Mouse (Mus musculus): ENCODE measurements around the gene Znrf4. TPM values are rescaled to one million over a fixed set of nuclear protein-coding genes. Genes with fewer than 3 reads are reported as not detected.

Gene Znrf4
- polyA plus RNA-seq, 1 experiment, result not detected

DNA sequence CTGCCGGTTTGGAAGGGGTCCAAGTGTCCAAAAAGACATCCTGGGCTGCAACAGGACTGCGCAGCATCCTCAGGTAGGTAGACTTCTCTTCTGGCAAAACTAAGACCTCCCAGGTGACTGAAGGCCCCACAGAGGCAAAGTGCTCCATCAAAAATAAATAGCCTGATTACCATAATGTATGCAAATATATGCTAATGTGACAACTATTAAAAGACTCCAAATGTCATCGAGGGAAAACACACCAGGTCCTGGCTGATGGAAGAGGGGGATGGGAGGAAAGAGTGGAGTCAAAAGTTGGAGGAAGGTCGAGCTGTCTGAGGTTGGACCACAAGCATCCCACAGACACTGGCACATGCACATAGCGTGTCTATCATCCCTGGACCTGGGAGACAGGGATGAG, 13.0 kb downstream of the Znrf4 start:
- no peak for TF ChIP-seq TCF3 (IDR thresholded peaks at IDR 0.05; ENCODE audit: insufficient read length, low read depth)
- TF ChIP-seq MYOD1 (IDR thresholded peaks at IDR 0.05; ENCODE audit: control insufficient read depth in 1 of 3, insufficient read length in 2 of 3, low read depth in 2 of 3), result no peak
- no peak for TF ChIP-seq MYOG (IDR thresholded peaks at IDR 0.05; ENCODE audit: control insufficient read depth in 1 of 3, insufficient read depth in 1 of 3, insufficient read length in 2 of 3, low read depth in 2 of 3)
- TF ChIP-seq POLR2AphosphoS2 (IDR thresholded peaks at IDR 0.05; ENCODE audit: insufficient read length, low read depth), result no peak
- no peak for TF ChIP-seq USF1 (IDR thresholded peaks at IDR 0.05; ENCODE audit: low read depth)
- TF ChIP-seq TCF12 (IDR thresholded peaks at IDR 0.05; ENCODE audit: insufficient read depth, poor library complexity, severe bottlenecking), result no peak
- TF ChIP-seq E2F4 (IDR thresholded peaks at IDR 0.05; ENCODE audit: insufficient read depth), result no peak
- no peak for TF ChIP-seq POLR2A (IDR thresholded peaks at IDR 0.05; ENCODE audit: insufficient read length, low read depth)
- TF ChIP-seq REST (IDR thresholded peaks at IDR 0.05; ENCODE audit: insufficient read depth, insufficient read length), result no peak
- TF ChIP-seq MAX (IDR thresholded peaks at IDR 0.05; ENCODE audit: low read depth), result no peak
- no peak for TF ChIP-seq SRF (IDR thresholded peaks at IDR 0.05; ENCODE audit: control insufficient read depth, insufficient read length, low read depth)
- TF ChIP-seq CEBPB (IDR thresholded peaks at IDR 0.05; ENCODE audit: insufficient read depth, poor library complexity, severe bottlenecking), result no peak
- H3K27me3 ChIP-seq (ENCODE audit: control insufficient read depth, insufficient read depth, insufficient read length), result no peaks in the 10 kb centered on the region
- no peak overlapping the region for H3K4me3 ChIP-seq

DNA sequence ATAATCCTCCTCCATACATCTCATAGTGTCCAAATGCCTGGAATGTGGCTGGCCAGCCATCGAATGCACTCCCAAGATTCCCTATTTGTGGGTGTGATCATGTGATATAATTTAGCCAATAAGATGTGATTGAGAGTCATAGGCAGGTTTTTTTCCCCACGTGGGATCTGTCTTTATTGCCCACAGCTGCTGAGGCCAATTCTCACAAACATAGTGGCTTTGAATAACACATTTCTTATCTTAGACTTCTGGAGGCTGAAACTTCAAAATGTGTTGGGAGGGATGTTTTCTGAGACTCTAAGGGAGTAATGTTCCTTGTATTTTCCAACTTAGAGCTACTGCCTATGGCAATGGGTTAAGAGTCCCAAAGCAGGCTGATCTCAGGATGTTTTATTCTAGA, 17.8 kb downstream of the Znrf4 start:
- Histone ChIP-seq H3K4me2 (ENCODE audit: low read depth) (no peak overlapping the region), H3K36me3 (ENCODE audit: control insufficient read depth, insufficient read depth) (no peaks in the 10 kb centered on the region), H3K4me3 (no peak overlapping the region), H3K79me2 (ENCODE audit: control insufficient read depth, insufficient read depth) (no peaks in the 10 kb centered on the region), H3K27me3 (ENCODE audit: control insufficient read depth, insufficient read depth, insufficient read length) (no peaks in the 10 kb centered on the region), H3ac (ENCODE audit: control insufficient read depth, insufficient read length) (no peak overlapping the region)
- no peak for TF ChIP-seq MYOD1 (IDR thresholded peaks at IDR 0.05; ENCODE audit: control insufficient read depth in 1 of 3, insufficient read length in 2 of 3, low read depth in 2 of 3)
- TF ChIP-seq E2F4 (IDR thresholded peaks at IDR 0.05; ENCODE audit: insufficient read depth), result no peak
- no peak for TF ChIP-seq POLR2AphosphoS2 (IDR thresholded peaks at IDR 0.05; ENCODE audit: insufficient read length, low read depth)
- TF ChIP-seq REST (IDR thresholded peaks at IDR 0.05; ENCODE audit: insufficient read depth, insufficient read length), result no peak
- TF ChIP-seq USF1 (IDR thresholded peaks at IDR 0.05; ENCODE audit: low read depth), result no peak
- no peak for TF ChIP-seq MAX (IDR thresholded peaks at IDR 0.05; ENCODE audit: low read depth)
- TF ChIP-seq TCF3 (IDR thresholded peaks at IDR 0.05; ENCODE audit: insufficient read length, low read depth), result no peak
- no peak for TF ChIP-seq CEBPB (IDR thresholded peaks at IDR 0.05; ENCODE audit: insufficient read depth, poor library complexity, severe bottlenecking)
- no peak for TF ChIP-seq MYOG (IDR thresholded peaks at IDR 0.05; ENCODE audit: control insufficient read depth in 1 of 3, insufficient read depth in 1 of 3, insufficient read length in 2 of 3, low read depth in 2 of 3)
- no peak for TF ChIP-seq TCF12 (IDR thresholded peaks at IDR 0.05; ENCODE audit: insufficient read depth, poor library complexity, severe bottlenecking)
- TF ChIP-seq SRF (IDR thresholded peaks at IDR 0.05; ENCODE audit: control insufficient read depth, insufficient read length, low read depth), result no peak
- TF ChIP-seq POLR2A (IDR thresholded peaks at IDR 0.05; ENCODE audit: insufficient read length, low read depth), result no peak

More for the DNA sequence above, 13.0 kb downstream of the Znrf4 start:
- Histone ChIP-seq H3ac (ENCODE audit: control insufficient read depth, insufficient read length) (no peak overlapping the region), H3K79me2 (ENCODE audit: control insufficient read depth, insufficient read depth) (no peaks in the 10 kb centered on the region), H3K36me3 (ENCODE audit: control insufficient read depth, insufficient read depth) (no peaks in the 10 kb centered on the region), H3K4me2 (ENCODE audit: low read depth) (no peak overlapping the region)

DNA sequence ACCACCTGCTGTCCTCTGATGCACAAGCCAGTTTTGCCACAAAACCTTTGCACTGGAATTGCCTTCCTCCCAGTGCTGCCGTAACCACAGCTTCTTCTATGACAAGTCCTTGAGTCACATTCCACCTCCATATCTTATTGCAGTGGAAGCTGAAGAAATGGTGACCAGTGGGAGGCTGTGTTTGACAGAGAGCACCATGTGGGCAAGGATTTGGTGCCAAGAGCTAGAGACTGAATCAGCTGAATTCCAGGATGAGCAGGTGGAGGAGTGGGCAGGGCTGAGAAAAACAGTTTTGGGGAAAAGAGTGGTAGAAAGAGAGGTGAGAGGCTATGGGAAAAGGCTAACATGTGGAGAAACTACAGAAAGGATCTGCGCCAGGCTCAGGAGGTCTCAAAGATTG, 18.4 kb downstream of the Znrf4 start:
- Histone ChIP-seq H3K4me3 (no peak overlapping the region), H3K79me2 (ENCODE audit: control insufficient read depth, insufficient read depth) (no peaks in the 10 kb centered on the region), H3ac (ENCODE audit: control insufficient read depth, insufficient read length) (no peak overlapping the region), H3K4me2 (ENCODE audit: low read depth) (no peak overlapping the region), H3K36me3 (ENCODE audit: control insufficient read depth, insufficient read depth) (no peaks in the 10 kb centered on the region), H3K27me3 (ENCODE audit: control insufficient read depth, insufficient read depth, insufficient read length) (no peaks in the 10 kb centered on the region)
- TF ChIP-seq CEBPB (IDR thresholded peaks at IDR 0.05; ENCODE audit: insufficient read depth, poor library complexity, severe bottlenecking) (no peak), TCF3 (IDR thresholded peaks at IDR 0.05; ENCODE audit: insufficient read length, low read depth) (no peak), TCF12 (IDR thresholded peaks at IDR 0.05; ENCODE audit: insufficient read depth, poor library complexity, severe bottlenecking) (no peak), POLR2A (IDR thresholded peaks at IDR 0.05; ENCODE audit: insufficient read length, low read depth) (no peak), MYOG (IDR thresholded peaks at IDR 0.05; ENCODE audit: control insufficient read depth in 1 of 3, insufficient read depth in 1 of 3, insufficient read length in 2 of 3, low read depth in 2 of 3) (no peak), E2F4 (IDR thresholded peaks at IDR 0.05; ENCODE audit: insufficient read depth) (no peak), SRF (IDR thresholded peaks at IDR 0.05; ENCODE audit: control insufficient read depth, insufficient read length, low read depth) (no peak), USF1 (IDR thresholded peaks at IDR 0.05; ENCODE audit: low read depth) (no peak)

DNA sequence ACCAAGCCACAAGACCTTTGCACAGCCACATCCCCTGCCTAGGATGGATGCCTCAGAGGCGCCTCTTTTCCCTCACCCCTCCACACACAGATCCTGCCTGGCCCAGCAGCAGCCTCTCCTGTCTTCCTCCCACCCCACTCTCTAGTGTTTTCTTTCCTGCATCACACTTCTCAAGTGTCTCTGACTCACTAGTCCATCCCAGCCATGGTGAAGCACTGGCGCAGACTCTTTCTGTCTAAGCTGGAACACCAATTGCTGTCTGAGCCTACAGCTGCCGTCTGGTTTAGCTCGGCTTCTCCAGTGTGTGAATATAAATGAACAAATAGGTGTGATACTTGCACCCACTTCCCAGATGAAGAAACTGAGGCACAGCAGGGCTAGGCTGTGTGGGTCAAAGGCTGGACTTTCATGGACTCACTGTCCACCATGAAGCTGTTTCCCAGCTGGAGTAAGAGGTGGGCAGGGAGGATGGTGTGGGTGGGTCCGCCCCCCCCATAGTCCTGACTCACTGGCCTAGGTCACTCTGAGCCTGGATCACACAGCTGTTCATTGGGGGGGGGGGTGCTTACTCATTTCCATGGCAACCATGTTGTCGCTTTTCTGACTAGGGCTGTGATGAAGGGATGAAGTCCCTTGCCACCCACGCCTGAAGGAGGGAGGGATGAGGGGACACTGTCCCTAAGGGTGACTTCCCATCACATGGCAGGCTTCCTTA, 21.6 kb downstream of the Znrf4 start:
- no peaks in the 10 kb centered on the region for H3K36me3 ChIP-seq (ENCODE audit: control insufficient read depth, insufficient read depth)
- TF ChIP-seq POLR2A (IDR thresholded peaks at IDR 0.05; ENCODE audit: insufficient read length, low read depth) (no peak), E2F4 (IDR thresholded peaks at IDR 0.05; ENCODE audit: insufficient read depth) (no peak), MYOG (IDR thresholded peaks at IDR 0.05; ENCODE audit: control insufficient read depth in 1 of 3, insufficient read depth in 1 of 3, insufficient read length in 2 of 3, low read depth in 2 of 3) (peak in 1 of 3 experiments; percentile 12), MYOD1 (IDR thresholded peaks at IDR 0.05; ENCODE audit: control insufficient read depth in 1 of 3, insufficient read length in 2 of 3, low read depth in 2 of 3) (peak in 1 of 3 experiments; percentile 78), CEBPB (IDR thresholded peaks at IDR 0.05; ENCODE audit: insufficient read depth, poor library complexity, severe bottlenecking) (no peak), TCF12 (IDR thresholded peaks at IDR 0.05; ENCODE audit: insufficient read depth, poor library complexity, severe bottlenecking) (no peak)
- H3K4me3 ChIP-seq, result no peak overlapping the region
- no peaks in the 10 kb centered on the region for H3K27me3 ChIP-seq (ENCODE audit: control insufficient read depth, insufficient read depth, insufficient read length)
- H3K79me2 ChIP-seq (ENCODE audit: control insufficient read depth, insufficient read depth), result no peaks in the 10 kb centered on the region
- peak overlapping the region; percentile 19 for H3K4me2 ChIP-seq (ENCODE audit: low read depth)
- no peak overlapping the region for H3ac ChIP-seq (ENCODE audit: control insufficient read depth, insufficient read length)
